Mouse (Mus musculus): Measurements from ENCODE around the gene Med1. TPM values are rescaled to one million over a fixed set of nuclear protein-coding genes. Genes with fewer than 3 reads are reported as not detected.
A peak's percentile ranks its signal among the peaks of the same experiment; 100 is the strongest.
"Not testable (repeated sequence)": the region's sequence is repeated elsewhere in the genome, so short reads cannot be mapped to it uniquely, and the experiment has no call there.

The Med1 gene
- polyA plus RNA-seq (2012; ENCODE audit: insufficient read depth, insufficient read length, low replicate concordance, missing spikeins), result 130 TPM in 1 of 2 replicates, not detected in the other

DNA sequence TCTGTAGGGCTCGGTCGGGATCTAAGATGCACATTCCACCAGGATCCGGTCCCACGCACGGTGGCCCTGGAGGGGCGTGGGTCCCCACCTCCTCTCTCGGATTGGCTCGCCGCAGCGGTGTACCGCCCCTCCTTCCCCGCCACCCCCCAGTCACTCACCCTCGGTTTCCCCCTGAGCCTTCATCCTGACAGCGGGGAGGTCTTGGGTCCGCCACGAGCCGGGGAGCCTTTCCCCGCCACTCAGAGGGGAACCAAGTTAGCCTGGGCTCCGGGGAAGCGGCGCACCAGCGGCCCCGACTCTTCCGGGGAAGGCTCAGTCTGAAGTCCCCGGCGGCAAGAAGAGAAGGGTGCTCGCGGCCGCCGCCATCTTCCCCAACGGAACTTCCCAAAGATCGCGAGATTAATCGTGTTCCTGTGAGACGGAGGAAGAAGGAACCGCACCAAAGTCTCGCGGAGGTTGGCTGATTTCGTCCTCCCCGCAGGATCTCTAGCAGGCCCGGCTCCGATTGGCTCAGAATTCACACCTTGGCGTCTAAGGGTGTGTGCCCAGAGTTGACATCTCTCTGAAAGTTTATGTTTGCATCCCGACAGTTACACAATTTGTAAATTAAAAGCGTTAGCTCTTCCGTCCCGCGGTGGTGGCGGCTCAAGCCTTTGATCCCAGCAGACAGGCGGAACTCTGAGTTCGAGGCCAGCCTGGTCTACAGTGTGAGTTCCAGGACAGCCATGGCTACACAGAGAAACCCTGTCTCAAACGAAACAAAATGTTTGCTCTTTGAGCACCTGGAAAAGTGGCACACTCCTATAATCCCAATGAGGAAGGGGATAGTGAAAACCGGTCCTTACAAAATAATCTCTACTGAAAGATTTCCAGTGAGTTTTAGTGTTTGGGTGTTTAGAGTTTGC, at the start of gene Med1:
Gene Med1 (minus strand): TSS at position 393 of the 905 bp plus-strand sequence.
- H3K4me1 ChIP-seq (ENCODE audit: control insufficient read depth, insufficient read depth, low read length), result peaks cover 5% of the 10 kb centered on the region; the same call in 1 of the 2 replicates
- no peak for TF ChIP-seq CTCF (IDR thresholded peaks at IDR 0.05; ENCODE audit: insufficient read depth, low read depth, low read length)
- peak; percentile 74 for TF ChIP-seq POLR2A (IDR thresholded peaks at IDR 0.05; ENCODE audit: insufficient read depth, low read depth, low read length)
- WGBS, result under 1% methylated on average over 53 of the region's 53 CpGs
- peak within 1 kb of the TSS; percentile 84 for H3K27ac ChIP-seq (ENCODE audit: insufficient read depth, low read depth, low read length)
- H3K4me3 ChIP-seq (ENCODE audit: insufficient read depth, low read depth, low read length), result peak within 1 kb of the TSS; percentile 99

- no peak overlapping the region for H3K4me3 ChIP-seq (ENCODE audit: insufficient read depth, low read depth, low read length)
- TF ChIP-seq POLR2A (IDR thresholded peaks at IDR 0.05; ENCODE audit: insufficient read depth, low read depth, low read length) (no peak), CTCF (IDR thresholded peaks at IDR 0.05; ENCODE audit: insufficient read depth, low read depth, low read length) (no peak)
- no peaks in the 10 kb centered on the region for H3K4me1 ChIP-seq (ENCODE audit: control insufficient read depth, insufficient read depth, low read length)
- 81% methylated on average over 3 of the region's 3 CpGs for WGBS
- no peak overlapping the region for H3K27ac ChIP-seq (ENCODE audit: insufficient read depth, low read depth, low read length)
Observed at GRCm38 (mm10) chr11:98238995-98239394, 45.9 kb upstream of the Med1 start.

DNA sequence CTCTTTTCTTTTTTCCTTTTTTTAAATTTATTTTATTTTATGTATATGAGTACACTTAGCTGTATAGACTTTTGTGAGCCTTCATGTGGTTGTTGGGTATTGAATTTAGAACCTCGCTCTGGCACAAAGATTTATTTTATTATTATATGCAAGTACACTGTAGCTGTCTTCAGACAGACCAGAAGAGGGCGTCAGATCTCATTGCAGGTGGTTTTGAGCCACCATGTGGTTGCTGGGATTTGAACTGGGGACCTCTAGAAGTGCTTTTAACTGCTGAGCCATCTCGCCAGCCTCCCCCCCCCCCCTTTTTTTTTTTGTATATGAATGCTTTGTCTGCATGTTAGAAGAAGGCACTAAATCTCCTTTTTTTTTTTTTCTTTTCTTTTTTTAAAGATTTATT, 45.3 kb upstream of the Med1 start:
- Histone ChIP-seq H3K4me1 (ENCODE audit: control insufficient read depth, insufficient read depth, low read length) (no peaks in the 10 kb centered on the region), H3K4me3 (ENCODE audit: insufficient read depth, low read depth, low read length) (no peak overlapping the region), H3K27ac (ENCODE audit: insufficient read depth, low read depth, low read length) (no peak overlapping the region)
- no peak for TF ChIP-seq POLR2A (IDR thresholded peaks at IDR 0.05; ENCODE audit: insufficient read depth, low read depth, low read length)
- TF ChIP-seq CTCF (IDR thresholded peaks at IDR 0.05; ENCODE audit: insufficient read depth, low read depth, low read length), result no peak
- 71% methylated on average over 3 of the region's 3 CpGs for WGBS

DNA sequence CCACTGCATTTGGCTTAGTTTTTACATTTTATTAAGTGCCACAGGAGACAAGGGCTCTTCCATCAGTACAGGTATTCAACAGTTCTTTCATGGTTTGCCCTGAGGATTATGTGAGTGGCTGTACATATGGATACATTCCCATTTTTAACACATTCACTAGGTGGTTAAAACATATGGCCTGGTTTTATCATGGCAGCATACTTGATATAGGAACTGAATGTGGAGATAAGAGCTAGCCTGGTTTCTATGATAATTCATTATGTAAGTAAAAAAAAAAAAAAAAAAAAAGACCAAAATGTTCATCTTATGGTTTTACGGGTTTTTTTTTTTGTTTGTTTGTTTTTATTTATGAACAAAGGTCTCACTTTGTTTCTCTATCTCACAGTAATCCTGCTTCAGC, 33.3 kb upstream of the Med1 start:
- no peak for TF ChIP-seq POLR2A (IDR thresholded peaks at IDR 0.05; ENCODE audit: insufficient read depth, low read depth, low read length)
- no peak for TF ChIP-seq CTCF (IDR thresholded peaks at IDR 0.05; ENCODE audit: insufficient read depth, low read depth, low read length)
- no peak overlapping the region for H3K4me3 ChIP-seq (ENCODE audit: insufficient read depth, low read depth, low read length)
- WGBS, result 92% methylated on average over 1 of the region's 1 CpGs
- no peaks in the 10 kb centered on the region for H3K4me1 ChIP-seq (ENCODE audit: control insufficient read depth, insufficient read depth, low read length)
- H3K27ac ChIP-seq (ENCODE audit: insufficient read depth, low read depth, low read length), result no peak overlapping the region

DNA sequence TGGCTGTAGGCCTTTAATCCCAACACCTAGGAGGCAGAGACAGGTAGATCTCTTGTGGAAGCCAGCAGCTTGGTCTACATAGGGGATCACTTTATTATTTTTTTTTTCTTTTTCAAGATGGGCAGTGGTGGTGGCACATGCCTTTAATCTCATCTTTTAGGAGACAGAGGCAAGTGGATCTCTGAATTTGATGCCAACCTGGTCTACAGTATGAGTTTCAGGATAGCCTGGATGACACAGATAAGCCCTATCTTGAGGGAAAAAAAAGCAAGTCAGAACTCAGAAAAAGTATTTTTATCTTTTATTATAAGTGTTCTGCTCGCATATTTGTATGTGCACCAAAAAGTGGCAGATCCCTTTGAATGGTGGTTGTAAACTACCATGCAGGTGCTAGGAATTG, 20.2 kb upstream of the Med1 start:
- no peak overlapping the region for H3K4me3 ChIP-seq (ENCODE audit: insufficient read depth, low read depth, low read length)
- H3K4me1 ChIP-seq (ENCODE audit: control insufficient read depth, insufficient read depth, low read length), result no peaks in the 10 kb centered on the region
- H3K27ac ChIP-seq (ENCODE audit: insufficient read depth, low read depth, low read length), result no peak overlapping the region
- TF ChIP-seq POLR2A (IDR thresholded peaks at IDR 0.05; ENCODE audit: insufficient read depth, low read depth, low read length) (no peak), CTCF (IDR thresholded peaks at IDR 0.05; ENCODE audit: insufficient read depth, low read depth, low read length) (no peak)
- 92% methylated on average over 1 of the region's 1 CpGs for WGBS

GRCm38 (mm10) chr11:98209661-98210060, 16.6 kb upstream of the Med1 start:
- WGBS, result 88% methylated on average over 5 of the region's 5 CpGs

DNA sequence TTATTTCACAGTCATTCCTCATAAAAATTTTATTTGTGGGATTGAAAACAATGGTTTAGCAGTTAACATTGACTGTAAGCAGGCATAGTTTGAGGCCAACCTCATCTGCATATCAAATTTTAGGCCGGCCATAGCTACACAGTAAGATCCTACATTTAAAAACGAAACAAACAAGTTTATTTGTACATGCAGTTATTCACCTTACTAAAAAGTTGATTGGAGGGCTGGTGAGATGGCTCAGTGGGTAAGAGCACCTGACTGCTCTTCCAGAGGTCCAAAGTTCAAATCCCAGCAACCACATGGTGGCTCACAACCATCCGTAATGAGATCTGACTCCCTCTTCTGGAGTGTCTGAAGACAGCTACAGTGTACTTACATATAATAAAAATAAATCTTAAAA, 13.2 kb upstream of the Med1 start:
- H3K27ac ChIP-seq (ENCODE audit: insufficient read depth, low read depth, low read length); H3K4me3 ChIP-seq (ENCODE audit: insufficient read depth, low read depth, low read length); H3K4me1 ChIP-seq (ENCODE audit: control insufficient read depth, insufficient read depth, low read length): not testable (repeated sequence)
- WGBS, result 79% methylated on average over 3 of the region's 3 CpGs

More at GRCm38 (mm10) chr11:98209661-98210060, 16.6 kb upstream of the Med1 start:
- not testable (repeated sequence) for H3K4me3 ChIP-seq (ENCODE audit: insufficient read depth, low read depth, low read length); H3K27ac ChIP-seq (ENCODE audit: insufficient read depth, low read depth, low read length); H3K4me1 ChIP-seq (ENCODE audit: control insufficient read depth, insufficient read depth, low read length)

DNA sequence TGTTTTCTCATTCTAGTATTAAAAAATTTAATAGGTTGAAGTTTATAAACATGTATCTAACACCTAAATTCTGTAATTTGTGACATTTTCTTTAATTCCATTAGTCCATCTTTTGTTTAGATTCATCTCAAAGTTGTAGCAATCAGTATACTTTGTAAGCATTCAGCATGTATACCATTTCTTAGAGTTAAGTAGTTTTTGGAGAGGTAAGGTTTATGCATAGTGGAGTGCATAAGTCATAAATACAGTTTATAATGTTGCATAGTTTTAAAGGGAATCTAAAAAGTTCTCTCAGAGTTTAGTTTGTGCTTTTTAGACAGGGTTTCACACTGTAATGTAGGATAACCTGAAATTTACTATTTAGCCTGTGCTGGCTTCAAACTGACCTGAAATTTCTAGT, 12.4 kb upstream of the Med1 start:
- Histone ChIP-seq H3K4me3 (ENCODE audit: insufficient read depth, low read depth, low read length) (no peak overlapping the region), H3K4me1 (ENCODE audit: control insufficient read depth, insufficient read depth, low read length) (peaks cover 2% of the 10 kb centered on the region; the same call in 1 of the 2 replicates), H3K27ac (ENCODE audit: insufficient read depth, low read depth, low read length) (no peak overlapping the region)
- TF ChIP-seq CTCF (IDR thresholded peaks at IDR 0.05; ENCODE audit: insufficient read depth, low read depth, low read length) (no peak), POLR2A (IDR thresholded peaks at IDR 0.05; ENCODE audit: insufficient read depth, low read depth, low read length) (no peak)

GRCm38 (mm10) chr11:98203931-98204421, 10.9 kb upstream of the Med1 start:
- no peak overlapping the region for H3K27ac ChIP-seq (ENCODE audit: insufficient read depth, low read depth, low read length)
- TF ChIP-seq CTCF (IDR thresholded peaks at IDR 0.05; ENCODE audit: insufficient read depth, low read depth, low read length) (no peak), POLR2A (IDR thresholded peaks at IDR 0.05; ENCODE audit: insufficient read depth, low read depth, low read length) (no peak)
- H3K4me1 ChIP-seq (ENCODE audit: control insufficient read depth, insufficient read depth, low read length), result peaks cover 2% of the 10 kb centered on the region; the same call in 1 of the 2 replicates
- peak overlapping the region; percentile 98 for H3K4me3 ChIP-seq (ENCODE audit: insufficient read depth, low read depth, low read length)
- WGBS, result under 1% methylated on average over 16 of the region's 16 CpGs
